Mouse (Mus musculus) olfactory bulb, adult 2 months (tissue): ENCODE results near the gene Slfn14.

Source experiments
- CTCF ChIP-seq: fragments of 200-500 bp; IDR thresholded peaks from 2 replicates; pipeline ENCODE4 v1.5.1; 2012; ENCODE audit warnings: low read depth, mild to moderate bottlenecking, low read length, moderate library complexity; ENCODE audit not compliant: insufficient read depth
- POLR2A ChIP-seq: fragments of 200-500 bp; IDR thresholded peaks from 2 replicates; pipeline ENCODE4 v1.6.1; 2012; ENCODE audit warnings: mild to moderate bottlenecking, low read depth, low read length, moderate library complexity; ENCODE audit not compliant: insufficient read depth

DNA sequence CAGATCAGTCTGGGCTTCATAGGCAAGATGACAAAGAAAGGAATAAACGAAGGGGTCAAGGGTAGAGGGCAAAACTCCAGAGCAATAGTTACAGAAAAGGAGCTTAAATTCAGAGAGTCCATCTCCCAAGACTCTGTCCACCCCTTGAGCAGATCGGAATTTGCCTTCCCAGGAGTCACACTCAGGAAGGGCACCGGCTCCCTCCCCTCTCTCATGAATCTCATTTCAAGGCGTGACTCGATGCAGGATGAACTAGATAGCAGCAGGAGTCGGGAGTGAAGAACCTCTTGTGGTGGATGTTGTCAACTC is 15.7 kb downstream of the Slfn14 start:
- TF ChIP-seq CTCF: no peak
- TF ChIP-seq POLR2A: no peak
